Mouse (Mus musculus) skeletal muscle tissue, postnatal 0 days (tissue): ENCODE measurements around the gene 4932438A13Rik. TPM values are rescaled to one million over a fixed set of nuclear protein-coding genes. Genes with fewer than 3 reads are reported as not detected.

Experiments used
- polyA plus RNA-seq: library from polyadenylated mRNA; unstranded; fragments of >200 nt; fragmentation: Nextera tagmentation; extraction: Ambion mirVana; gene quantifications from 2 replicates; pipeline ENCODE4 v1.2.1, GENCODE M21; 2015

The 4932438A13Rik gene
- 21.5 and 23.6 TPM in 2 replicates for polyA plus RNA-seq

DNA sequence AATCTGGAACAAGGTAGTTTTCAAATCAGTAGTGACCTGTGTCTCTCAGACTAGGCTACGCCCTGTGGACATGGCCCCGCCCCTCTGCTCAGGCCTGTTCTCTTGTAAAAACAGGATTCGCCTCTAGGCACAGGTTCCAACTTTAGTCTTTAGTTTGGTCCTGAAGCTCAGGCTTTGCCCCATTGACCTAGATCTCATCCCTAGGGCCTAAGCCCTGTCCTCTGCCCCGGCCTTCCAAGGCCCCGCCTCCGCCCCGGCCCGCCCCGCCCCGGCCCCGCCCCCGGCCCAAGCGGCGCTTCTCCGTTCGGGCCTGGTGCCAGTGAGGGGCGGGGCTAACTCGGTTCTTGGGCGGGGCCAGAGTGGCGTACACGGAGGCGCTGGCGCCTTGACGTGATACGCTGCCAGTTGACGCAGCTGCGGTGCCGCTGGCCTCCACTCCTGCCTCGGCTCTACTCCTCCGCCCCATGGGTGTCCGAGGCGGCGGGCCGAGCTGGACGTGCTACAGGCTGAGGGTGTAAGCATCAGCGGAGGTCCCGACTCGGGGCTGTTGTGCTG, at the start of gene 4932438A13Rik:
Gene 4932438A13Rik (plus strand): TSS at position 384 of the 555 bp plus-strand sequence.

DNA sequence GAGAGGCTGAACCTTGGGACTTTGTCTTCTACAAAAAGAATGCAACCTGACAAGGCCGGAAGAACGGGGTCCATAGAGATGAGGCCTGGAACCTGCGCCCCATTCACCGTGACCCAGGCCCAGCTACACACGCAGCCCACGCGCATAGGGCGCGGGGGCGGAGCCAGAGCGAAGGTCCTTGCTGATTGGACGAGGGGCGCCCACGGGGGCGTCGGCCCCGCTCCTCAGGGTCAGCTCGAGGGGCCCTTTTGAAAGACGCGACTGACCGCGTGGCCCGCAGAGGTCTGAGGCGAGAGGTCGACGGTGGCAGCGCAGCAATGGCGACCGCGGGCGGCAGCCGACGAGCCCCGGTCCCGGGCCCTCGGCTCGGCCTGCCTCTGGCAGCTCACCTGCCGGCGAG, 200.5 kb downstream of the 4932438A13Rik start, which contains the start of gene Adad1:
Gene Adad1 (plus strand): TSS at position 122 of the 400 bp plus-strand sequence.

Other genes with a start within 250 kb of the 4932438A13Rik start
- gene Bbs7, start 249.6 kb upstream of the 4932438A13Rik start, polyA plus RNA-seq, result 4.8 and 6.4 TPM in 2 replicates
- 1.9 and 5.7 TPM in 2 replicates for gene Trpc3, start 172.9 kb upstream of the 4932438A13Rik start, polyA plus RNA-seq
- gene Adad1, start 200.4 kb downstream of the 4932438A13Rik start, polyA plus RNA-seq, result 0.06 and 0.10 TPM in 2 replicates